In genomic region chr11:106669873-106670173, GRCm38 (mm10) we compare ENCODE assay signal across 10 mouse cellular contexts. TPM values are rescaled to one million over a fixed set of nuclear protein-coding genes. Genes with fewer than 3 reads are reported as not detected.
A peak's percentile ranks its signal among the peaks of the same experiment; 100 is the strongest.
DNase-seq lines count a peak whose midpoint lies in the region; ATAC-seq and TF ChIP-seq lines count a peak whose summit lies in the region.
"Had no signal": no experiment of that assay in that cellular context is flagged by ENCODE, and none has a peak within 500 bp of the region (broad histone marks: within the 10 kb centered on the region; RNA-seq: fewer than 3 reads in every experiment).

No protein-coding gene starts in this region.

- H3K4me2 ChIP-seq in hindbrain, embryonic 12.5 days (replicated peaks): no peak overlapping the region
- H3K4me2 ChIP-seq in hindbrain, embryonic 14.5 days (replicated peaks): no peak overlapping the region
- H3K4me2 ChIP-seq in liver, embryonic 11.5 days: no peak overlapping the region

- peaks cover 19% of the 10 kb centered on the region for H3K4me1 ChIP-seq in hindbrain, embryonic 12.5 days
- peaks cover 19% of the 10 kb centered on the region for H3K4me1 ChIP-seq in hindbrain, embryonic 14.5 days (replicated peaks; ENCODE audit: control insufficient read depth, insufficient read depth, low read length)
- H3K4me1 ChIP-seq in thymus, adult 2 months (replicated peaks; ENCODE audit: control insufficient read depth, insufficient read depth, low read length): peaks cover 81% of the 10 kb centered on the region
- peaks cover 20% of the 10 kb centered on the region for H3K4me1 ChIP-seq in liver, embryonic 11.5 days (replicated peaks; ENCODE audit: control insufficient read depth, insufficient read depth, low read length)

- no peak for TF ChIP-seq CTCF in thymus, adult 2 months (IDR thresholded peaks at IDR 0.05; ENCODE audit: borderline replicate concordance, control insufficient read depth, extremely low read depth, insufficient read depth, low read length, poor library complexity)

- WGBS in hindbrain, embryonic 12.5 days: 29% methylated on average over 5 of the region's 9 CpGs
- WGBS in hindbrain, embryonic 14.5 days: 34% methylated on average over 5 of the region's 9 CpGs
- 28% methylated on average over 9 of the region's 9 CpGs for WGBS in thymus, adult 2 months
- WGBS in liver, embryonic 11.5 days: 37% methylated on average over 6 of the region's 9 CpGs

- no peaks in the 10 kb centered on the region for H3K36me3 ChIP-seq in hindbrain, embryonic 12.5 days
- no peaks in the 10 kb centered on the region for H3K36me3 ChIP-seq in hindbrain, embryonic 14.5 days (replicated peaks; ENCODE audit: control insufficient read depth, insufficient read depth)
- H3K36me3 ChIP-seq in thymus, adult 2 months (ENCODE audit: control insufficient read depth, insufficient read depth, low read length): no peaks in the 10 kb centered on the region
- no peaks in the 10 kb centered on the region for H3K36me3 ChIP-seq in liver, embryonic 11.5 days (ENCODE audit: control insufficient read depth, insufficient read depth, low read length)
- H3K36me3 ChIP-seq: G1E had no signal

- no peak for TF ChIP-seq POLR2A in thymus, adult 2 months (IDR thresholded peaks at IDR 0.05; ENCODE audit: control insufficient read depth, extremely low read depth, insufficient read depth, low read length, poor library complexity)

- DNase-seq in hindbrain, embryonic 14.5 days (ENCODE audit: low spot score): no peak
- DNase-seq in brain, adult 2 months (ENCODE audit: low read depth, low spot score): peak; percentile 39
- peak; percentile 65 for DNase-seq in thymus, adult 2 months
- no peak for DNase-seq in cerebellum, adult 8-10 months
- no peak for DNase-seq in kidney, adult 11 months
- DNase-seq in liver, embryonic 11.5 days (ENCODE audit: low spot score): no peak
- DNase-seq: cerebellum, adult 9-10 months had no signal

- no peaks in the 10 kb centered on the region for H3K27me3 ChIP-seq in hindbrain, embryonic 12.5 days
- H3K27me3 ChIP-seq in hindbrain, embryonic 14.5 days (ENCODE audit: control insufficient read depth, insufficient read depth, low read length): no peaks in the 10 kb centered on the region
- no peaks in the 10 kb centered on the region for H3K27me3 ChIP-seq in thymus, adult 2 months (ENCODE audit: control insufficient read depth, insufficient read depth, low read length)
- H3K27me3 ChIP-seq in liver, embryonic 11.5 days (replicated peaks; ENCODE audit: control insufficient read depth, insufficient read depth, low read length): no peaks in the 10 kb centered on the region

- no peak for ATAC-seq in hindbrain, embryonic 12.5 days (ENCODE audit: low FRiP score)
- no peak for ATAC-seq in hindbrain, embryonic 14.5 days (ENCODE audit: low FRiP score)
- peak; percentile 14 for ATAC-seq in inflammation-experienced regulatory T-cells, adult 6 months
- no peak for ATAC-seq in liver, embryonic 11.5 days (replicated peaks; ENCODE audit: low FRiP score)

- no peak overlapping the region; the same call in 1 of the 2 replicates for H3K27ac ChIP-seq in hindbrain, embryonic 12.5 days
- no peak overlapping the region for H3K27ac ChIP-seq in hindbrain, embryonic 14.5 days
- H3K27ac ChIP-seq in thymus, adult 2 months (ENCODE audit: control insufficient read depth, insufficient read depth, low read length): peak overlapping the region; percentile 94
- H3K27ac ChIP-seq in liver, embryonic 11.5 days (ENCODE audit: low read depth, low read length): no peak overlapping the region

- 0 out of 2 replicates have a peak overlapping the region, but pooled peaks have one; percentile 27 for H3K9ac ChIP-seq in hindbrain, embryonic 12.5 days
- no peak overlapping the region for H3K9ac ChIP-seq in hindbrain, embryonic 14.5 days
- no peak overlapping the region for H3K9ac ChIP-seq in liver, embryonic 11.5 days (ENCODE audit: low read depth, low read length)

- no peak overlapping the region for H3K4me3 ChIP-seq in hindbrain, embryonic 12.5 days
- H3K4me3 ChIP-seq in hindbrain, embryonic 14.5 days (replicated peaks; ENCODE audit: low read length): no peak overlapping the region
- no peak overlapping the region for H3K4me3 ChIP-seq in thymus, adult 2 months (ENCODE audit: control insufficient read depth, insufficient read depth, low read length)
- no peak overlapping the region for H3K4me3 ChIP-seq in liver, embryonic 11.5 days (ENCODE audit: low read depth, low read length)

- H3K9me3 ChIP-seq in hindbrain, embryonic 12.5 days (replicated peaks): no peaks in the 10 kb centered on the region
- H3K9me3 ChIP-seq in hindbrain, embryonic 14.5 days (ENCODE audit: control insufficient read depth, low read length): no peaks in the 10 kb centered on the region
- no peaks in the 10 kb centered on the region for H3K9me3 ChIP-seq in liver, embryonic 11.5 days (ENCODE audit: control insufficient read depth, low read length)
- H3K9me3 ChIP-seq: G1E had no signal

RNA-seq across cellular contexts. Expression of gene Tex2, which starts 56.6 kb away (rescaled TPM):
- 13.3 and 15.5 TPM in 2 replicates for polyA plus RNA-seq in hindbrain, embryonic 12.5 days (2016; fragmentation: Nextera tagmentation; extraction: Ambion mirVana)
- polyA plus RNA-seq in hindbrain, embryonic 14.5 days (2014; fragmentation: Nextera tagmentation; extraction: Ambion mirVana): 40.1 and 41.4 TPM in 2 replicates
- 10 to 100 TPM; 19.4 to 24.0 (median 23.4) TPM for polyA plus RNA-seq in inflammation-experienced regulatory T-cells, adult 6 months (2017; shearing (Covaris generic))
- 13.2 and 13.7 TPM in 2 replicates for polyA plus RNA-seq in thymus, adult 2 months (2012; rRNA removed)
- 13.4 and 15.9 TPM in 2 replicates for polyA plus RNA-seq in liver, embryonic 11.5 days (2014; fragmentation: Nextera tagmentation; extraction: Ambion mirVana)

Comparison
In these comparisons a context has a peak if more than half of its experiments do, and no peak if none do; other contexts are left out.
1. DNase-seq: peak in brain, adult 2 months (single experiment) and thymus, adult 2 months (single experiment); none in hindbrain, embryonic 14.5 days (single experiment), cerebellum, adult 8-10 months (single experiment), kidney, adult 11 months (single experiment) and liver, embryonic 11.5 days (single experiment).